Mouse (Mus musculus): ENCODE measurements around the gene Ndufa10. TPM values are rescaled to one million over a fixed set of nuclear protein-coding genes. Genes with fewer than 3 reads are reported as not detected.

Ndufa10 gene
- polyA plus RNA-seq, 1 experiment from 2014 or later, result 312 TPM

DNA sequence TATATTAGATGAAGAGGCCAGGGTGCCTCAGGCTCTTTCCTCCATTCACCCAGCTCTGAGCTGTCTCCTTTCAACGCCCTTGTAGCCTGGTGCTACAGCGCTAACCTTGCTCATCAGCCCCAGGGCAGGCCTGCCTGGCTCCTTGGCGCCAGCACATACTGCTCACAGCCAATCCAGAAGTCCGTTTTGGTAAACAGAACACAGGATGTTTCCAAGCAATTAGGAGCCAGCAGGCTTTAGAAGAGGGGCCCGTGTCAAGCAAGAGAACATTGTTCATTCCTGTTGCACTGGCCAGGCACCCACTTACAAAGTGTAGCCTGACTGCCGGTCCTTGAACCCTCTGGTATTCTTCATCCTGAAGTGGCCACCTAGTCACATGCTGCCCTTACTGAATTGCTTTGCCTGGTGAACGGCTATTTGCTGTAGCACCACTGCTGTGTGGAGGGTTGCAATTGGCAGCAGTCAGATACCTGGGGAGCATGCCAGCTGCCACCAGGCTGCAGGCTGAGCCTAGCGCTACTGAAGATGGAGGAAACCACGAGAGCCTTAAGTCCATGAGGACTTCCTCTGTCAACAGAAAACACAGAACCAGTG lies 35.9 kb downstream of the Ndufa10 start:
- 18% methylated on average over 9 of the region's 9 CpGs for WGBS
- no peak overlapping the region for H3K27ac ChIP-seq (ENCODE audit: low read depth)
- 0 out of 2 replicates have a peak, but pooled peaks have one; percentile 27 for ATAC-seq (replicated peaks; ENCODE audit: low FRiP score, low TSS enrichment, low read depth)

DNA sequence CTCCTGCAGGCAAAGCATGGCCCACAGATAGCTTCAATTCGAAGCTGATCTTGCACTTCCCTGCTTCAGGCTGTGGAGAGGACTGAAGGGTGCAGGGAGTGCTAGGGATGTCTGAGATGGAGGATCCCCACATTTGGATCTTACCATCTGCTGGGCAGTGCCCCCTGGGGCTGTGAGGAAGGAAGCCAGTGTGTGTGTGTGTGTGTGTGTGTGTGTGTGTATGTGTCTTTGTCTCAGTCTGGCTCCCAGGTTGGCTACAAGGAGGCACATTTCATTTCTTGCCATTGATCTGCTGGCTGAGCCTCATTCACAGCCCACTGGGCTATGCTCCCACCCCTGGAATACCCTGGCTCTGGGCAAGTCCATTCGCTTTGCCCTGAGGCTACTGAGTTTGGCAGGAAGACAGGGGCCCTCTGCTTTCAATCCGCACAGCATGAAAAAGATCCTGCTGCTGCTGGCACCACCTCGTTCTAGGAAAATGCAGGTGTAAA lies 36.8 kb downstream of the Ndufa10 start:
- no peak overlapping the region for H3K4me3 ChIP-seq (ENCODE audit: low read depth, low read length)
- H3K9me3 ChIP-seq (ENCODE audit: control insufficient read depth, low read length), result no peaks in the 10 kb centered on the region
- peaks cover 11% of the 10 kb centered on the region for H3K4me1 ChIP-seq (replicated peaks; ENCODE audit: control insufficient read depth, insufficient read depth, low read length)
- peaks cover 35% of the 10 kb centered on the region for H3K36me3 ChIP-seq (ENCODE audit: control insufficient read depth, insufficient read depth, low read length)
- H3K27ac ChIP-seq (ENCODE audit: low read depth), result no peak overlapping the region
- DNase-seq (ENCODE audit: low spot score) (no peak), ATAC-seq (replicated peaks; ENCODE audit: low FRiP score, low TSS enrichment, low read depth) (no peak)
- WGBS, result 36% methylated on average over 4 of the region's 4 CpGs
- no peaks in the 10 kb centered on the region for H3K27me3 ChIP-seq (replicated peaks; ENCODE audit: control insufficient read depth, insufficient read depth, low read length)
- no peak overlapping the region for H3K9ac ChIP-seq (ENCODE audit: low read length)
- H3K4me2 ChIP-seq (ENCODE audit: low read length), result no peak overlapping the region

More for the DNA sequence above, 35.9 kb downstream of the Ndufa10 start:
- Histone ChIP-seq H3K9ac (ENCODE audit: low read length) (no peak overlapping the region), H3K4me3 (ENCODE audit: low read depth, low read length) (no peak overlapping the region), H3K9me3 (ENCODE audit: control insufficient read depth, low read length) (no peaks in the 10 kb centered on the region), H3K4me2 (ENCODE audit: low read length) (no peak overlapping the region), H3K36me3 (ENCODE audit: control insufficient read depth, insufficient read depth, low read length) (peaks cover 43% of the 10 kb centered on the region), H3K27me3 (replicated peaks; ENCODE audit: control insufficient read depth, insufficient read depth, low read length) (no peaks in the 10 kb centered on the region), H3K4me1 (replicated peaks; ENCODE audit: control insufficient read depth, insufficient read depth, low read length) (peaks cover 11% of the 10 kb centered on the region)
- DNase-seq (ENCODE audit: low spot score), result peak; percentile 57

DNA sequence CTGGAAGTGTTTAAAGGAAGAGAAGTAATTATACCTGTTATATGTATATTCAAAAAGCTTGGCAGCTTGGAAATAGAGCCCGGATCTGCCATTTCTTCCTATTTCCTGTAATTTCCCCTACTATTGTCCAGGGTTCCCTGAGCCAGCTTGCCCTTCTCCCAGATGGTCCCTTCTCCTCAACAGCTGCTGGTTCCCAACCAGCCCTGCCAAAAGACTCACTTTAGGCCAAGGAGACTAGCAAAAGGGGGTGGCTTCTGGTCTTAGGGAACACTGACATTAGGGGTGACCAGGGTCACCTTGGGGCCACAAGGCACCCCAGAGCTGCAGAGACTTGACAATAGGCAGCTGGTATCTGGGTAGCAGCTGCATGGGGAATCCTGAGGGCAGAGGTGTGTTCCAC lies 38.7 kb downstream of the Ndufa10 start:
- DNase-seq (ENCODE audit: low spot score) (no peak), ATAC-seq (replicated peaks; ENCODE audit: low FRiP score, low TSS enrichment, low read depth) (no peak)
- no peaks in the 10 kb centered on the region for H3K9me3 ChIP-seq (ENCODE audit: control insufficient read depth, low read length)
- no peak overlapping the region for H3K4me3 ChIP-seq (ENCODE audit: low read depth, low read length)
- H3K4me2 ChIP-seq (ENCODE audit: low read length), result no peak overlapping the region
- peaks cover 11% of the 10 kb centered on the region for H3K4me1 ChIP-seq (replicated peaks; ENCODE audit: control insufficient read depth, insufficient read depth, low read length)
- WGBS, result 69% methylated on average over 1 of the region's 1 CpGs
- H3K27me3 ChIP-seq (replicated peaks; ENCODE audit: control insufficient read depth, insufficient read depth, low read length), result no peaks in the 10 kb centered on the region
- no peak overlapping the region for H3K9ac ChIP-seq (ENCODE audit: low read length)
- no peak overlapping the region for H3K27ac ChIP-seq (ENCODE audit: low read depth)
- peaks cover 18% of the 10 kb centered on the region for H3K36me3 ChIP-seq (ENCODE audit: control insufficient read depth, insufficient read depth, low read length)

DNA sequence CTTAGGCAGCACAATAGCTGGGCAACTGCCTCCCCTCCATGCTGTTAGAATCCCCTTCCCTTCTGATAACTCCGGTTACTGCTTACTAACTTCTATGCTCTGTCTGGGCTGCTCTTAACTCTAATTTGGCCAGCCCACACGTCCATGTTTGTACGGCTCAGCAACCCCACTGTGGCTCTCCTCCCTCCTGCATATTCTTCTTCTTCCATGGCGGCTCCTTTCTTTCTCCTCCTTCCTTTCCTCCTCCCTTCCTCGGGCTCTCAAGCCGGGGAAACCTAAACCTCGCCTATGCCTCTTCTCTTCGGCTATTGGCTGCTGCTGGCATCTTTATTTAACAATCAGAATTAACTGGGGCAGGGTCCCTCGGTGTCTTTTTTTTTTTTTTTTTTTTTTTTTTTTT lies 40.9 kb downstream of the Ndufa10 start:
- ATAC-seq (replicated peaks; ENCODE audit: low FRiP score, low TSS enrichment, low read depth), result no peak
- no peak overlapping the region for H3K27ac ChIP-seq (ENCODE audit: low read depth)
- 79% methylated on average over 9 of the region's 9 CpGs for WGBS
- no peaks in the 10 kb centered on the region for H3K9me3 ChIP-seq (ENCODE audit: control insufficient read depth, low read length)
- no peak overlapping the region for H3K4me3 ChIP-seq (ENCODE audit: low read depth, low read length)
- H3K27me3 ChIP-seq (replicated peaks; ENCODE audit: control insufficient read depth, insufficient read depth, low read length), result no peaks in the 10 kb centered on the region
- DNase-seq (ENCODE audit: low spot score), result no peak
- H3K9ac ChIP-seq (ENCODE audit: low read length), result no peak overlapping the region
- no peak overlapping the region for H3K4me2 ChIP-seq (ENCODE audit: low read length)
- H3K4me1 ChIP-seq (replicated peaks; ENCODE audit: control insufficient read depth, insufficient read depth, low read length), result peaks cover 6% of the 10 kb centered on the region
- 0 out of 2 replicates have a peak, but pooled peaks cover 2% of the 10 kb centered on the region for H3K36me3 ChIP-seq (ENCODE audit: control insufficient read depth, insufficient read depth, low read length)

DNA sequence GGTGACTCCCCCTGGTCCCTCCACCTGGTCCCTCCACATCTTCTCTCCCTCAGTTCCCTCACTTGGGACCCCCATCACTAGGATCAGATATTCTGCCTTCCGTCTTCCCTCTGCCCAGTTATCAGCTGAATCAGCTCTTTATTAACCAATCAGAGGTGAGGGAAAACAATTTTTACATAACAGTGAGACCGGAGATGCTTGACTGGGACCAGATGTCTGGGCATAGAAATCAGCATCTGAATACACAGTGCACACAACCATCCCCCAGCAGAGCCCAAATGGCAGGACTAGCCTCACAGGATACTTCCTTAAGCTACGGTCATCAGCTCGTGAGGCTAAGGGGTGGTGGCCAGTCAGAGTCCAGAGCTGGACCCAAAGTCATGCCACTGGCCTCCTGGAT lies 41.6 kb downstream of the Ndufa10 start:
- ATAC-seq (replicated peaks; ENCODE audit: low FRiP score, low TSS enrichment, low read depth), result no peak

DNA sequence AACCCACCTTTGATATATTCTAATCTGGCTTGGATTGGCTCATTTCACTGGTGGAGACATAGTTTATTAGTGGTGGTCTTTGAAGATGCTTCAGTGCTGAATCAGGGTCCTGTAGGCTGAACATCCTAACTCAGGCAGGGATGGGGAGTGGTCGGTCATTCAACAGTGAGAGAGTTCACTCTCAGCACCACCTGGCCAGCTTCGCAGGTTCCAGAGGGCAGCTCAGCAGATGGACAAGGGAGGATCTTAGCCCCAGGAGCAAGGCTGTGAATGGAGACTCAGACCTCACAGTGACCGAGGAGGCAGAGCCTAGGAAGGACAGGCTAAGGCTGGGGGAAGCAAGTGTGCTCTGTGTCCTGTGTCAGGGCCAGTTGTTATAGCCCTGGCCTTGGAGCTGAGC lies 42.2 kb downstream of the Ndufa10 start:
- Histone ChIP-seq H3K4me3 (ENCODE audit: low read depth, low read length) (no peak overlapping the region), H3K4me1 (replicated peaks; ENCODE audit: control insufficient read depth, insufficient read depth, low read length) (no peaks in the 10 kb centered on the region), H3K9me3 (ENCODE audit: control insufficient read depth, low read length) (no peaks in the 10 kb centered on the region), H3K4me2 (ENCODE audit: low read length) (no peak overlapping the region), H3K9ac (ENCODE audit: low read length) (no peak overlapping the region), H3K27ac (ENCODE audit: low read depth) (no peak overlapping the region), H3K36me3 (ENCODE audit: control insufficient read depth, insufficient read depth, low read length) (no peaks in the 10 kb centered on the region), H3K27me3 (replicated peaks; ENCODE audit: control insufficient read depth, insufficient read depth, low read length) (no peaks in the 10 kb centered on the region)
- WGBS, result 85% methylated on average over 3 of the region's 3 CpGs
- DNase-seq (ENCODE audit: low spot score), result no peak
- ATAC-seq (replicated peaks; ENCODE audit: low FRiP score, low TSS enrichment, low read depth), result no peak

More for the DNA sequence above, 41.6 kb downstream of the Ndufa10 start:
- Histone ChIP-seq H3K36me3 (ENCODE audit: control insufficient read depth, insufficient read depth, low read length) (no peaks in the 10 kb centered on the region), H3K27me3 (replicated peaks; ENCODE audit: control insufficient read depth, insufficient read depth, low read length) (no peaks in the 10 kb centered on the region), H3K4me1 (replicated peaks; ENCODE audit: control insufficient read depth, insufficient read depth, low read length) (no peaks in the 10 kb centered on the region), H3K9ac (ENCODE audit: low read length) (no peak overlapping the region), H3K27ac (ENCODE audit: low read depth) (no peak overlapping the region), H3K4me2 (ENCODE audit: low read length) (no peak overlapping the region), H3K4me3 (ENCODE audit: low read depth, low read length) (no peak overlapping the region), H3K9me3 (ENCODE audit: control insufficient read depth, low read length) (no peaks in the 10 kb centered on the region)
- DNase-seq (ENCODE audit: low spot score), result no peak
- 63% methylated on average over 4 of the region's 4 CpGs for WGBS

DNA sequence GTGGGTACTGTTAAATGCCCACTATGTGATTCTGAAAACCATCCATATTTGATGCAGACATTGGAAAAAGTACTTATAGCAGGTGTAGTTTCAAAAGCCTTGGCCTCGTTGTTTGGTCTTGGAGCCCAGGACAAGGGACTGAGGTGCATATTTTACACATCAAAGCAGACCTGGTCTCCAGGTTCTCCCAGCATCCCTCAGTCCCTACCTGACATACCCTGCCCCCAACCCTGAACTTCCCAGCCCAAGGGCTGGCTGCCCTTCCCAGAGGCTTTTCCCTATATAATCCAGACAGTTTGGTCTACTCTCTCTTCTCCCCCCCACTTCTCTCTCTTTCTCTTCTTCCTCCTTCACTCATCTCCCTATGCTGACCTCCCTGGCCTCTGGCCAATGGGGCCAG lies 42.7 kb downstream of the Ndufa10 start:
- ATAC-seq (replicated peaks; ENCODE audit: low FRiP score, low TSS enrichment, low read depth), result no peak
- Histone ChIP-seq H3K4me1 (replicated peaks; ENCODE audit: control insufficient read depth, insufficient read depth, low read length) (no peaks in the 10 kb centered on the region), H3K4me2 (ENCODE audit: low read length) (no peak overlapping the region), H3K27ac (ENCODE audit: low read depth) (no peak overlapping the region), H3K36me3 (ENCODE audit: control insufficient read depth, insufficient read depth, low read length) (no peaks in the 10 kb centered on the region), H3K9me3 (ENCODE audit: control insufficient read depth, low read length) (no peaks in the 10 kb centered on the region), H3K27me3 (replicated peaks; ENCODE audit: control insufficient read depth, insufficient read depth, low read length) (no peaks in the 10 kb centered on the region), H3K4me3 (ENCODE audit: low read depth, low read length) (no peak overlapping the region), H3K9ac (ENCODE audit: low read length) (no peak overlapping the region)
- WGBS, result 95% methylated on average over 1 of the region's 1 CpGs
- no peak for DNase-seq (ENCODE audit: low spot score)

DNA sequence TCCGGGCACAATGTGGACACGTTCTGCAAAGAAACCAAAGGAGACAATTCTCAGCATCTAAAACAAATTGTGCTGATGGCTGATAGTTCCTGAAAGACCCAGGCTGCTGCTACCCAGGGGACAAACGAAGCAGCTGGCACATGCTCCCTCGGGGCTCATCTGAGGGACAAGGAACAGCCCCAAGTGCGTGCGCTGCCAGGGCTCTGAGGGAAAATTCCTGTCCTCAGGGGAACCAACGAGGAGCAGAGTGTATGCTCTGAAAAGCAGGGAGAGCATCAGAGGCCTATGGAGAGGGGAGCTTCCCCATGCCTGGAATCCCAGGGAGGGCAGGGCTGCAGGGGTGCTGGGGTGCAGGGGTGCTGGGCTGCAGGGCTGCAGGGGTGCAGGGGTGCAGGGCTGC lies 48.9 kb downstream of the Ndufa10 start:
- Histone ChIP-seq H3K9ac (ENCODE audit: low read length) (no peak overlapping the region), H3K27me3 (replicated peaks; ENCODE audit: control insufficient read depth, insufficient read depth, low read length) (no peaks in the 10 kb centered on the region), H3K27ac (ENCODE audit: low read depth) (no peak overlapping the region), H3K4me1 (replicated peaks; ENCODE audit: control insufficient read depth, insufficient read depth, low read length) (no peaks in the 10 kb centered on the region), H3K36me3 (ENCODE audit: control insufficient read depth, insufficient read depth, low read length) (no peaks in the 10 kb centered on the region), H3K4me2 (ENCODE audit: low read length) (no peak overlapping the region), H3K4me3 (ENCODE audit: low read depth, low read length) (no peak overlapping the region), H3K9me3 (ENCODE audit: control insufficient read depth, low read length) (no peaks in the 10 kb centered on the region)
- no peak for ATAC-seq (replicated peaks; ENCODE audit: low FRiP score, low TSS enrichment, low read depth)
- no peak for DNase-seq (ENCODE audit: low spot score)
- WGBS, result 63% methylated on average over 7 of the region's 7 CpGs

DNA sequence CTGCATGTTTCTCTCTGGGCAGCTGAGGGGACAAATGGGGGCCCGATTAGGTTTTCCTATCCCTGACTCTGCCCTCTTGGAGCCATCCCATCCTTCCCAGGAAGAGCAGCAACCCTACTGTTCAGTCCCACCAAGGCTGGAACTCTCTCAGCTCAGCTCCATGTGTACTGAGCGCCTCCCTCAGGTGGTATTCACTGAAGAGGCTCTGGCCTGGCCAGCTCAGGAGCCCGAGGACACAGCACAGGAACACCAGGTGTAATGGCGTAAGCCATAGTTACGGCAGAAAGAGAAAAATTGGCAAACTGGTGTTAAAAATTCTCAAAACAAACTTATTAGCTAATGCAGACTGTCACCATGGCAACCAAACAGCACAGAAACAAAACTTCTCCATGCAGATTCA lies 68.5 kb downstream of the Ndufa10 start:
- Histone ChIP-seq H3K36me3 (ENCODE audit: control insufficient read depth, insufficient read depth, low read length) (no peaks in the 10 kb centered on the region), H3K4me1 (replicated peaks; ENCODE audit: control insufficient read depth, insufficient read depth, low read length) (no peaks in the 10 kb centered on the region), H3K9ac (ENCODE audit: low read length) (no peak overlapping the region), H3K4me2 (ENCODE audit: low read length) (no peak overlapping the region), H3K9me3 (ENCODE audit: control insufficient read depth, low read length) (no peaks in the 10 kb centered on the region), H3K27me3 (replicated peaks; ENCODE audit: control insufficient read depth, insufficient read depth, low read length) (no peaks in the 10 kb centered on the region), H3K4me3 (ENCODE audit: low read depth, low read length) (no peak overlapping the region), H3K27ac (ENCODE audit: low read depth) (no peak overlapping the region)
- ATAC-seq (replicated peaks; ENCODE audit: low FRiP score, low TSS enrichment, low read depth) (no peak), DNase-seq (ENCODE audit: low spot score) (no peak)
- WGBS, result 78% methylated on average over 5 of the region's 5 CpGs
